Mouse (Mus musculus) layer of hippocampus, adult 18-20 months (tissue): ENCODE measurements around the gene Rad51b. TPM values are rescaled to one million over a fixed set of nuclear protein-coding genes. Genes with fewer than 3 reads are reported as not detected.

ENCODE experiments used
- DNase-seq, 2 experiments: peaks; one replicate each; pipeline ENCODE4 v3.0.0; 2022; ENCODE audit warnings: low spot score in 2 of 2
- total RNA-seq, 2 experiments: library from RNA; stranded (reverse); gene quantifications; 2 replicates each; pipeline ENCODE4 v1.2.3; 2021

Rad51b gene
- total RNA-seq, 2 experiments from 2014 or later: 0.17 TPM; not detected in 1

- DNase-seq: no peak
Observed at GRCm38 (mm10) chr12:79850021-79850420, 552.9 kb downstream of the Rad51b start.

- DNase-seq: no peak
Observed at GRCm38 (mm10) chr12:79851898-79852297, 554.8 kb downstream of the Rad51b start.

- no peak for DNase-seq
Observed at GRCm38 (mm10) chr12:79852606-79853005, 555.5 kb downstream of the Rad51b start.

- DNase-seq: no peak
Observed at GRCm38 (mm10) chr12:79853901-79854490, 556.9 kb downstream of the Rad51b start.

- DNase-seq: no peak
Observed at GRCm38 (mm10) chr12:79854507-79854906, 557.4 kb downstream of the Rad51b start.

- no peak for DNase-seq
Observed at GRCm38 (mm10) chr12:79856116-79856909, 559.2 kb downstream of the Rad51b start.

GRCm38 (mm10) chr12:79857704-79858103, 560.6 kb downstream of the Rad51b start:
- DNase-seq: no peak

- no peak for DNase-seq
Observed at GRCm38 (mm10) chr12:79858336-79858735, 561.3 kb downstream of the Rad51b start.

GRCm38 (mm10) chr12:79859354-79860247, 562.5 kb downstream of the Rad51b start:
- no peak for DNase-seq

- DNase-seq: no peak
Observed at GRCm38 (mm10) chr12:79860248-79860555, 563.1 kb downstream of the Rad51b start.

Other genes starting within 250 kb of the Rad51b start
- 10 to 100 TPM in 1 of 2 experiments, 1 to 10 TPM in 1; 8.7 to 10.2 TPM for gene Pigh, start 207.6 kb upstream of the Rad51b start, total RNA-seq
- gene Arg2, start 166.5 kb upstream of the Rad51b start, total RNA-seq: 1 to 10 TPM; 2.9 to 3.2 TPM
- 100 to 1,000 TPM; 181 to 184 TPM for gene Vti1b, start 124.6 kb upstream of the Rad51b start, total RNA-seq
- 10 to 100 TPM; 19.9 to 20.5 TPM for gene Rdh11, start 105.0 kb upstream of the Rad51b start, total RNA-seq
- gene Rdh12, start 88.4 kb upstream of the Rad51b start, total RNA-seq: 1 to 10 TPM; 3.2 to 5.0 TPM
- 10 to 100 TPM; 32.7 to 33.6 TPM for gene Zfyve26, start 978 bp upstream of the Rad51b start, total RNA-seq